8 mouse cellular contexts compared by ENCODE assay signal in the genomic region with DNA sequence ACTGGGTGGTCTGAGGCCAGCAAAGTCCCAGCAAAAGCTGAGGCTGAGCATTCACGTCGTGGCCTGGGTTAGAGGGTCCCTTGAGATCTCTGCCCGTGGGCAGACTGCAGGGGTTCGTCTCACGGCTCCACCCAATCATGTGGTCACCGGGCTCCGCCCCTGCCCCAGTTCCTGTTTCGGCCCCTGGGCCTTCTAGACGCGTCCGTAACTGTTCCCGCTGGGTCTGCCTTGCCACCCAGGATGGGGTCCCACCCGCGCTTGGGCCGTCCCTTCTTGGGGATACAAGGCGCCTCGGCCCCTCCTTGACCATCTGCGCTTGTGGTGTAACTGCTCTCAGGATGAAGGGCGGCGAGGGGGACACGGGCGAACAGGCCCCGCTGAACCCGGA. TPM values are rescaled to one million over a fixed set of nuclear protein-coding genes. Genes with fewer than 3 reads are reported as not detected.
A peak's percentile ranks its signal among the peaks of the same experiment; 100 is the strongest.
DNase-seq lines count a peak whose midpoint lies in the region; ATAC-seq and TF ChIP-seq lines count a peak whose summit lies in the region.

A gene (plus strand): TSS at position 165 of the 388 bp plus-strand sequence.

- in situ Hi-C loops in ES-E14 (cut with MboI; ENCODE audit: low sequenced_read_pairs in 2 of 2, unreplicated experiment in 2 of 2) = no loop called here

- TF ChIP-seq POLR2A in cerebellum, adult 2 months (IDR thresholded peaks at IDR 0.05; ENCODE audit: borderline replicate concordance, insufficient read depth, low read length) = peak; percentile 78; the same call in 1 of the 2 replicates

- H3K9me3 ChIP-seq in ES-E14 (ENCODE audit: control insufficient read depth, insufficient read depth, low read depth, low read length) = no peaks in the 10 kb centered on the region
- no peaks in the 10 kb centered on the region for H3K9me3 ChIP-seq in forebrain, postnatal 0 days (ENCODE audit: low read length)
- H3K9me3 ChIP-seq in lung, embryonic 16.5 days (ENCODE audit: control insufficient read depth, low read length) = no peaks in the 10 kb centered on the region

- peak within 1 kb of the TSS; percentile 91 for H3K27ac ChIP-seq in ES-E14 (ENCODE audit: insufficient read depth, low read depth, low read length, poor library complexity, severe bottlenecking)
- peak within 1 kb of the TSS; percentile 67 for H3K27ac ChIP-seq in cerebellum, adult 2 months (ENCODE audit: insufficient read depth, low read length)
- peak within 1 kb of the TSS; percentile 85 for H3K27ac ChIP-seq in forebrain, postnatal 0 days (ENCODE audit: low read depth, low read length)
- H3K27ac ChIP-seq in layer of hippocampus, adult 2 months = peak within 1 kb of the TSS; percentile 93
- peak within 1 kb of the TSS; percentile 97 for H3K27ac ChIP-seq in lung, embryonic 16.5 days (ENCODE audit: low read length)

- H3K27me3 ChIP-seq in cerebellum, adult 2 months (ENCODE audit: control insufficient read depth, insufficient read depth, low read length) = no peaks in the 10 kb centered on the region
- H3K27me3 ChIP-seq in forebrain, postnatal 0 days (ENCODE audit: insufficient read depth, low read length) = no peaks in the 10 kb centered on the region
- no peaks in the 10 kb centered on the region for H3K27me3 ChIP-seq in lung, embryonic 16.5 days (ENCODE audit: control insufficient read depth, insufficient read depth, low read depth, low read length)

- H3K4me1 ChIP-seq in ES-E14 (ENCODE audit: control insufficient read depth in 2 of 2, insufficient read depth in 2 of 2, low read length in 2 of 2, poor library complexity in 1 of 2) = peaks cover 0 to 17% of the 10 kb centered on the region in 2 experiments; a peak in 2 of 4 replicates
- H3K4me1 ChIP-seq in cerebellum, adult 2 months (ENCODE audit: control insufficient read depth, insufficient read depth, low read length) = peaks cover 5% of the 10 kb centered on the region; the same call in 1 of the 2 replicates
- H3K4me1 ChIP-seq in forebrain, postnatal 0 days (ENCODE audit: insufficient read depth) = peaks cover 7% of the 10 kb centered on the region
- peaks cover 13% of the 10 kb centered on the region for H3K4me1 ChIP-seq in lung, embryonic 16.5 days (replicated peaks; ENCODE audit: control insufficient read depth, insufficient read depth, low read length)

- ATAC-seq in forebrain, postnatal 0 days = peak; percentile 62
- peak; percentile 90 for ATAC-seq in lung, embryonic 16.5 days (ENCODE audit: low read depth)

- no peak for DNase-seq in ES-E14 (ENCODE audit: low read depth, low spot score)
- DNase-seq in cerebellum, adult 2 months = peak; percentile 83
- peak; percentile 77 for DNase-seq in forebrain, postnatal 0 days
- DNase-seq in heart, postnatal 36 days = peak; percentile 90 to 91
- peak; percentile 80 to 86 for DNase-seq in layer of hippocampus, adult 2 months (ENCODE audit: low spot score in 2 of 2)
- DNase-seq in ovary, adult 18-20 months (ENCODE audit: low spot score) = peak; percentile 84
- DNase-seq in thymus, postnatal 10 days (ENCODE audit: low spot score in 2 of 2) = peak; percentile 44 to 51

- H3K4me3 ChIP-seq in ES-E14 (ENCODE audit: insufficient read depth in 1 of 2, low read depth in 1 of 2, low read length in 2 of 2, poor library complexity in 1 of 2, severe bottlenecking in 1 of 2) = peak within 1 kb of the TSS; percentile 81 to 96
- peak within 1 kb of the TSS; percentile 85 for H3K4me3 ChIP-seq in cerebellum, adult 2 months (replicated peaks; ENCODE audit: insufficient read depth, low read depth, low read length)
- peak within 1 kb of the TSS; percentile 47 for H3K4me3 ChIP-seq in forebrain, postnatal 0 days (ENCODE audit: low read depth, low read length)
- peak within 1 kb of the TSS; percentile 92 for H3K4me3 ChIP-seq in layer of hippocampus, adult 2 months
- peak within 1 kb of the TSS; percentile 81 for H3K4me3 ChIP-seq in lung, embryonic 16.5 days (ENCODE audit: low read length)

- TF ChIP-seq CTCF in cerebellum, adult 2 months (IDR thresholded peaks at IDR 0.05; ENCODE audit: borderline replicate concordance, insufficient read depth, low read depth, low read length) = no peak
- no peak for TF ChIP-seq CTCF in forebrain, postnatal 0 days (IDR thresholded peaks at IDR 0.05; ENCODE audit: low read depth)
- TF ChIP-seq CTCF in layer of hippocampus, adult 2 months (conservative IDR thresholded peaks at IDR 0.05) = 0 out of 2 replicates have a peak, but pooled peaks have one; percentile 5

- WGBS in cerebellum, adult 2 months = 1% methylated on average over 24 of the region's 24 CpGs
- WGBS in forebrain, postnatal 0 days = 3% methylated on average over 24 of the region's 24 CpGs
- under 1% methylated on average over 24 of the region's 24 CpGs for WGBS in lung, embryonic 16.5 days

- peaks cover 28% of the 10 kb centered on the region for H3K36me3 ChIP-seq in ES-E14 (ENCODE audit: control insufficient read depth, insufficient read depth, low read length, poor library complexity, severe bottlenecking)
- H3K36me3 ChIP-seq in forebrain, postnatal 0 days (ENCODE audit: insufficient read depth) = peaks cover 35% of the 10 kb centered on the region
- peaks cover 17% of the 10 kb centered on the region for H3K36me3 ChIP-seq in lung, embryonic 16.5 days (ENCODE audit: control insufficient read depth, insufficient read depth, low read length)

- H3K4me2 ChIP-seq in forebrain, postnatal 0 days (ENCODE audit: low read depth) = peak within 1 kb of the TSS; percentile 69
- H3K4me2 ChIP-seq in lung, embryonic 16.5 days (ENCODE audit: low read depth, low read length) = peak within 1 kb of the TSS; percentile 96

- peak within 1 kb of the TSS; percentile 95 for H3K9ac ChIP-seq in ES-E14 (ENCODE audit: insufficient read depth, low read depth, low read length, poor library complexity, severe bottlenecking)
- H3K9ac ChIP-seq in forebrain, postnatal 0 days = peak within 1 kb of the TSS; percentile 62
- H3K9ac ChIP-seq in lung, embryonic 16.5 days (ENCODE audit: low read length) = peak within 1 kb of the TSS; percentile 92

- intact Hi-C loops in heart, postnatal 36 days (cut with DNase I) = loop anchor here (5.0 to 10.0 kb wide), 2 partner anchors 182 to 285 kb away; a partner anchor contains a TSS

TF ChIP-seq in ES-E14, 5 proteins besides CTCF, POLR2A, EP300 and RAD21:
- no peak for TF ChIP-seq ZC3H11A (IDR thresholded peaks at IDR 0.05; ENCODE audit: borderline replicate concordance, low read depth, low read length)
- no peak for TF ChIP-seq ZNF384 (IDR thresholded peaks at IDR 0.05; ENCODE audit: low read depth, low read length)
- TF ChIP-seq MAFK (IDR thresholded peaks at IDR 0.05; ENCODE audit: insufficient read depth, low read depth, low read length) = no peak
- no peak for TF ChIP-seq HCFC1 (IDR thresholded peaks at IDR 0.05; ENCODE audit: borderline replicate concordance, insufficient read depth, low read length)
- no peak for TF ChIP-seq CHD2 (IDR thresholded peaks at IDR 0.05; ENCODE audit: low read depth, low read length)
TF ChIP-seq in ES-E14: peak in this region for 0.

RNA-seq across cellular contexts. Expression of the gene that starts here (rescaled TPM):
- total RNA-seq in ES-E14 (2012; rRNA removed) = 14.0 and 30.7 TPM in 2 replicates
- 24.1 and 26.1 TPM in 2 replicates for polyA plus RNA-seq in cerebellum, adult 2 months (2012; rRNA removed)
- total RNA-seq in forebrain, postnatal 0 days (2014; rRNA removed) = 19.0 and 19.4 TPM in 2 replicates
- 9.6 and 13.4 TPM in 2 replicates for polyA plus RNA-seq in forebrain, postnatal 0 days (2015; fragmentation: Nextera tagmentation; extraction: Ambion mirVana)
- 10 to 100 TPM; 22.1 to 22.6 TPM for total RNA-seq in heart, postnatal 36 days (2021)
- 10 to 100 TPM; 30.1 to 31.5 TPM for total RNA-seq in layer of hippocampus, adult 2 months (2021)
- 29.1 and 32.7 TPM in 2 replicates for polyA plus RNA-seq in lung, embryonic 16.5 days (2015; fragmentation: Nextera tagmentation; extraction: Ambion mirVana)
